Comparison of ENCODE assay signal across 10 mouse cellular contexts in the genomic region with DNA sequence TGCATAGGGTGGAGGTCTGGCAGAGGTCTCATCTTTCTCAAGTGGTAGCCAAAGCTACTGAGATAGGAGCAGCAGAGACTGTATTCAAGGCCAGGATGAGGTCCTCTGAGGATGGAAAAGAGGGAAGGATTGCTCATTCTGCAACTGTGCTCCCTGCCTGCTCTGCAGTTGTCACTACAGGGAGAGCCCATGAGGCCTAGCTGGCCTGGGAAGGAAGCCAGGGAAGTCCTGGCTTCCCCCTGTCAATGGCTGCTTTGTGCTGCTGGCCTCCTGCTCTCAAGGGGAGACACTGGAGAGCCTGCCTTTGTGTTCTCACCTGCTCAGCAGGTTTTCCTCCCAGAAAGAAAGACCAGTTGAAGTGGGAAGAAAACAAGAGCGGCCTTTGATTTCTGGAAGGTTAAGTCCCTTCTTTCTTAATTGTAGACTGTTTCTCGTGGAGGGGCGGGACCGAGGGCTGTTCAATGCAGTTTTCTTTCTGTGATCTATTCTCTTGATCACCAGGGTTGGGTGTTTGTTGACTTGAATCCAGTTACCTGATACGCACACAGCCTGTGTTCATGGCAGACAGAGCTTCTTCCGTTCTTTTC.
DNase-seq lines count a peak whose midpoint lies in the region; ATAC-seq and TF ChIP-seq lines count a peak whose summit lies in the region.
"Had no signal": no experiment of that assay in that cellular context is flagged by ENCODE, and none has a peak within 500 bp of the region (broad histone marks: within the 10 kb centered on the region; RNA-seq: fewer than 3 reads in every experiment).

No protein-coding gene starts in this region.

- TF ChIP-seq EP300 in lung, postnatal 0 days (IDR thresholded peaks at IDR 0.05) = no peak

- peak; percentile 14 for DNase-seq in cerebellum, adult 11-12 months
- no peak for DNase-seq in cerebellum, postnatal 4 days (ENCODE audit: low spot score in 2 of 2)
- DNase-seq in right cerebral cortex, postnatal 4 days = peak; percentile 21
- DNase-seq in right cerebral cortex, postnatal 36 days (ENCODE audit: low spot score in 2 of 2) = no peak
- DNase-seq in lung, postnatal 0 days (ENCODE audit: low spot score) = peak; percentile 75
- DNase-seq in natural killer cell, adult 2 months (ENCODE audit: low spot score in 2 of 2) = no peak
- DNase-seq in left cerebral cortex, adult 18-20 months (ENCODE audit: low spot score in 2 of 2) = no peak
- DNase-seq: liver, embryonic 13.5 days had no signal

- H3K36me3 ChIP-seq in hindbrain, embryonic 12.5 days = no peaks in the 10 kb centered on the region
- no peaks in the 10 kb centered on the region for H3K36me3 ChIP-seq in lung, postnatal 0 days (ENCODE audit: insufficient read depth, low read length)
- H3K36me3 ChIP-seq: liver, embryonic 13.5 days had no signal

- TF ChIP-seq CTCF in lung, postnatal 0 days (IDR thresholded peaks at IDR 0.05) = no peak

- no peaks in the 10 kb centered on the region for H3K9me3 ChIP-seq in hindbrain, embryonic 12.5 days (replicated peaks)
- no peaks in the 10 kb centered on the region for H3K9me3 ChIP-seq in lung, postnatal 0 days (ENCODE audit: low read length)
- H3K9me3 ChIP-seq: liver, embryonic 13.5 days had no signal

- H3K27me3 ChIP-seq in hindbrain, embryonic 12.5 days = no peaks in the 10 kb centered on the region
- no peaks in the 10 kb centered on the region for H3K27me3 ChIP-seq in lung, postnatal 0 days (replicated peaks; ENCODE audit: insufficient read depth, low read length)

- H3K4me3 ChIP-seq in hindbrain, embryonic 12.5 days = no peak overlapping the region
- H3K4me3 ChIP-seq in lung, postnatal 0 days (ENCODE audit: low read depth, low read length) = no peak overlapping the region
- H3K4me3 ChIP-seq: erythroblast, embryonic 14.5 days; liver, embryonic 13.5 days had no signal

- H3K4me2 ChIP-seq in hindbrain, embryonic 12.5 days (replicated peaks) = no peak overlapping the region
- no peak overlapping the region for H3K4me2 ChIP-seq in lung, postnatal 0 days (replicated peaks; ENCODE audit: low read depth, low read length)
- H3K4me2 ChIP-seq: liver, embryonic 13.5 days had no signal

- H3K9ac ChIP-seq in hindbrain, embryonic 12.5 days = no peak overlapping the region
- no peak overlapping the region for H3K9ac ChIP-seq in lung, postnatal 0 days (replicated peaks; ENCODE audit: low read depth)
- H3K9ac ChIP-seq: liver, embryonic 13.5 days had no signal

- peak overlapping the region; percentile 8; the same call in 1 of the 2 replicates for H3K27ac ChIP-seq in hindbrain, embryonic 12.5 days
- H3K27ac ChIP-seq in lung, postnatal 0 days (ENCODE audit: low read length) = peak overlapping the region; percentile 27; the same call in 1 of the 2 replicates
- H3K27ac ChIP-seq: liver, embryonic 13.5 days had no signal

- WGBS in hindbrain, embryonic 12.5 days = 52% methylated on average over 6 of the region's 6 CpGs
- WGBS in lung, postnatal 0 days = 63% methylated on average over 6 of the region's 6 CpGs

- no peak for ATAC-seq in hindbrain, embryonic 12.5 days (ENCODE audit: low FRiP score)
- peak; percentile 66 for ATAC-seq in lung, postnatal 0 days

- peaks cover 9% of the 10 kb centered on the region for H3K4me1 ChIP-seq in hindbrain, embryonic 12.5 days
- peaks cover 23% of the 10 kb centered on the region; the same call in 1 of the 2 replicates for H3K4me1 ChIP-seq in lung, postnatal 0 days (ENCODE audit: insufficient read depth, low read depth, low read length)

Comparison
In these comparisons a context has a peak if more than half of its experiments do, and no peak if none do; other contexts are left out.
1. DNase-seq: peak in cerebellum, adult 11-12 months (single experiment), right cerebral cortex, postnatal 4 days (single experiment) and lung, postnatal 0 days (single experiment); none in cerebellum, postnatal 4 days (0 of 2), right cerebral cortex, postnatal 36 days (0 of 2), natural killer cell, adult 2 months (0 of 2) and left cerebral cortex, adult 18-20 months (0 of 2).